Mouse (Mus musculus) MEL-GATA-1-ER (cell line): ENCODE measurements around the gene Il1rl1.
A peak's percentile ranks its signal among the peaks of the same experiment; 100 is the strongest.

Experiments used
- DNase-seq: peaks from one replicate; pipeline ENCODE4 v3.0.0-alpha.2; 2012; ENCODE audit warnings: low read depth; ENCODE audit errors: extremely low read depth

The Il1rl1 gene

GRCm38 (mm10) chr1:40435936-40436335 lies 6.6 kb downstream of the Il1rl1 start:
- DNase-seq, result no peak

- peak; percentile 69 for DNase-seq
These were observed 8.0 kb downstream of the Il1rl1 start for GRCm38 (mm10) chr1:40437340-40437739.

GRCm38 (mm10) chr1:40439504-40439903 lies 10.1 kb downstream of the Il1rl1 start:
- DNase-seq, result no peak

DNA sequence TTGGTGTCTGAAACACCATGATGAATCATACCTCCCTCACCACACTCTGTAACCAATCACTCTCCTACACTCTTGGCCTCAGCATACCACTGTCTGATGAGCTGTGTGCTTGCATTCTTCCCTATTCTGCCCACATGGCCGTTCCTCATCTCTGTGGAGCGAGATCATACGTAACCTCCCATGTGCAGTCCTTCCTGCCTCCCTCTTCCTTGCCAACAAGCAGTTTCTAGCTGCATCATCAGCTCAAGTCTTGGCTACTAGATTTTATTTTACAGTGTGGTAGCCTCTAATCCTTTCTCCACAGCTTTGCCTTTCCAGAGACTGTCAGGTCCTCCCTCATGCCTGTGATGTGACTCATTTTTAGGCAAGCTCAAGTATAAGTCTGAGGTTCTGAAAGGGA lies 15.4 kb downstream of the Il1rl1 start:
- no peak for DNase-seq

DNA sequence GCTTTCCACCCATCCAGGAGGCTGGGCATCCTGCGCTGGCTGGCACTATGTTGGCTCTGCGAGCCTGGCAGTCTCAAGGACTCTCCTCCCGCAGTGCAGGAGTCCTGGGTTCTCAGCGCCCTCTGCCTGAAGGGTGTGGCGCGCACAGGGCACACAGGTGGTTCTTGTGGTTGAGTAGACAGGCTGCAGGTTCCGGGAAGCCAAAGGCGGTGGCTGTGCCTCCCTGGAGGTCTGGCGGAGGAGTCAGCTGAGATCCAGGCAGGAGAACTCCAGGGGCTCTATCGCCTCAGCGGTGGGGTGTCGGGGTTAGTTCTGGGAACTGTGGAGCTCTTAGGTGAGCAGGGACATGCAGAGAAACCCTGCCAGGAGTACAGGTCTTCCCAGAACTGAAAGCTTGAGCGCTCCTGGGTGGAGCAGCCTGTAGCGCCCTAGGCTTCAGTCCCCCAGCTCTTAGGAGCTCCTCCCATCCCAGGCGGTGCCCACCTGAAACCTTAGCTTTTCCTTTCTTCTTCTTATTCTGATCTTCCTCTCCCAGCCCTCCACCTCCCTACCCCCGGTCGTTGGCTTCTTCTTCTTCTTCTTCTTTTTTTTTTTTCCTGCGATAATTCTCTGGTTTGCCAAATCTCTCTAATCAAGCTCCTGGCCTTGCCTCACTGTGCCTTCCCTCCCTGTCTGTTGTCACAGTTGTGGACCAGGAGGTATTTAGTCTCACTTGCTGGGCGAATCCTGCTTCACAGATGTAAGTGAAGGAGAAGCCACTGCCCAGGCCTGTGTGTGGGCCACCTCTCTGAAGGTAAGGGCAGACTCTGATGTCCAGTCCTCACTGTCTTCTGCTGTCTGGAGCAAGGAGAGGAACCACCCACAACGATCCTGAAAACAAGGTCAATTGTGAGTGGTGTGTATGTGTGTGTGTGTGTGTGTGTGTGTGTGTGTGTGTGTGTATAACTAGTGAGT lies 36.4 kb downstream of the Il1rl1 start, which contains the start of gene Il18r1:
TSS of gene Il18r1 (plus strand) at position 76 of the 954 bp plus-strand sequence.
- DNase-seq, result no peak

DNA sequence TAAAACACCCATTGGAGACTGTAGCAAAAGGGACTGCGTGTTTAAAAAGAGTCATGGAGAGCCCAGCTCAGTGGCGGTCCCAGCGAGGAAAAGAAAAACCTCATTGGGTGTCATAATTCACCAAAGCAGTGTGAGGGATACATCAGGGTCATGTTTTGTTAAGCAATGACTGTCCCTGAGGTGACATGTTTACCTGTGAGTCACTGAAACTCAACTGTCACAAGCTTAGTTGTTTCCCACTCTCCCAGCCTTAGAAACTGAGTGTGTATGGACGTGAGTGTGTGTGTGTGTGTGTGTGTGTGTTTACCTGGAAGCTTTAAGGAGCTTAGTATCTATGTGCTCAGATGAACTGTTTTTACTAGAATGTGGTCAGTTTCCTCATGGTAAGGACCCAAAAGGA lies 37.9 kb downstream of the Il1rl1 start:
- no peak for DNase-seq

DNA sequence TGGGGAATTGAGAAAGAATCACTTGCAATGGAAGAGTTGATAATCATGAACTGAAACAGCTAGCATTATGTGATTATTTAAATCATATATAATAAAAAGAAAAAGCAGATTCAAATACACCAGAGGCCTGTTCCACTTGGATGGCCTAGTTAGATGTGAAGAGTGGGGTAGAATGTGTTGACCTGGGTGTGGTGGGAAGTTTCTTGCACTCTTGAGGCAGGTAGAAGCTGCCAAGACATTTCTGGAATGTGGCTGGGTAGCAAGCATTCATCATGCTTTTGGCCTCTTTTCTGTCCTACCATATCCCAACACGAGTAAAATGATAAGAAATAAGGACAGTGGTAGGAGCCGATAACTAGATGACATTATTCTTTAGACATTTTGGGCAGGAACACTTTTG lies 39.4 kb downstream of the Il1rl1 start:
- DNase-seq, result no peak

DNA sequence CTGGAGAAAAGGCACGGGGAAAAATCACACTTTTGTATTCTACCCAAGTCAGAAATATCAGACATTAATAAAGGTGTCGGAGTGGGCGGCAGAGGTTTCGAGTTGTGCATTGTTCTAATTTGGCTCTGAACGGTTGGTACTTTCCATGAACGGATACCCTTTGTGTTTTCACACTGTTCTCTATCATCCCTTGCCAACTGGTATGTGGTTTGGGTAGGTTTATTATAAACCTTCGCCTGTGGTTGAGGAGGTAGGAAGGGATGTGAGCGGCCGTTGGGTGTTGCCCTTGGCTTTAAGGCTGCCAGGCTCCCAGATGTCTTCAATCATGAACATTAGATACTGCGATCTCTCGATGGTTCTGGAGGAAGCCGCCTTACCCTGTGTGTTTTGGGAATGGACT lies 40.5 kb downstream of the Il1rl1 start:
- no peak for DNase-seq

GRCm38 (mm10) chr1:40472401-40472800 lies 43.0 kb downstream of the Il1rl1 start:
- no peak for DNase-seq

GRCm38 (mm10) chr1:40473640-40474039 lies 44.3 kb downstream of the Il1rl1 start:
- peak; percentile 13 for DNase-seq

DNA sequence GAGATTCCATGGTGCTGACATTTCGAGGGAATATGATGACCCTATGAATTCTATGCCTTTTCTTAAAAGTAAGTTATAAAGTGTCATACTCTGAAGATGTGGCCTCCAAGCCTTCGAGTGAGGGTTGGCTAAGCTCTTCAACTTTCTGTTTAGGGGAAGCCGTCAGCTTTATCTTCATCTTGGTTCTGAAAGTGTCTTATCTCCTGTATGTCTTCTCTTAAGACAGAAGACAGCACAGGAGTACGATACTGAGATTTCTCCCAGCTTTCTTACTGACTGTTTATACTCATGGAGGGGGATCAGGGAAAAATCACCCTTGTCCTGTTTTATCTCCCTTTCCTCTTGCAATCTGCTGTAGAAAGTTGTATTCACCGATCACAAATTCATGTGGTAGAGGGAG lies 45.0 kb downstream of the Il1rl1 start:
- no peak for DNase-seq

GRCm38 (mm10) chr1:40475697-40476096 lies 46.3 kb downstream of the Il1rl1 start:
- DNase-seq, result no peak

DNA sequence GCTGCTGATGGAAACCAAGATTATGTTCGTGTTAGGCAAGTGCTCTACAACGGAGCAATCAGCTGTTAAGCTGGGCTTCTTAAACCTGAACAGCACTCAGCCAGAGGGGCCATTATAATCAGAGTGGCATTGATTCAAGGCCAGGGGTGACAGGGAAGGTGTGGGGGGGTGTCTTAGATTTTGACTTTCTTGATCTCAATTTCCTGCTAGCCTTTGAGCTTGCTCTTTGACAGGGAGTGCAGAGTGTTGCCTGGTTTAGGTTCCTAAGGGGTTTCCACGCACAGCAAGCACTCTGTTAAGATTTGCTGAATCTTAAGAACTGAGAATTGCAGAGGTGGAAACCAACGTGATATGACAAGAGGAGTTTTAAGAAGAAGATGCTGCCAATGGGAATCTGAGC lies 47.4 kb downstream of the Il1rl1 start:
- no peak for DNase-seq

GRCm38 (mm10) chr1:40479505-40479923 lies 50.1 kb downstream of the Il1rl1 start:
- no peak for DNase-seq

DNA sequence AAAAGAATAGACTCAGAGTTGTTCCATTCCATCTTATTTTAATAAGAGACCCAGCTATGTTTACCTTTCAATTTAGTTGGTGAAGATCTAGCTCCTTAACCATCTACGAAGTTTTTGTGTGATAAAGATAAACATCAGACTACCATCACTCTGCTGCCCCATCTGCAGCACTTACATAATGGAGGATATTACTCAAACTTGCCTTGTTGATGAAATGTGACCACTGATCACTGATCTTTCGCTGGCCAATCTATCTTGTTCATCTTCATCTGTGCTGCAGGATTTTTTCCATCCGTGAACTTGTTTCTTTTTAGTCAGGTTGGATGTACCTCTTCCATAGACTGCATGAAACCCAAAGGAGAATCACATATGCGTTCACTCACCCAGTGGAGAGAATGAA lies 65.2 kb downstream of the Il1rl1 start:
- DNase-seq, result no peak

DNA sequence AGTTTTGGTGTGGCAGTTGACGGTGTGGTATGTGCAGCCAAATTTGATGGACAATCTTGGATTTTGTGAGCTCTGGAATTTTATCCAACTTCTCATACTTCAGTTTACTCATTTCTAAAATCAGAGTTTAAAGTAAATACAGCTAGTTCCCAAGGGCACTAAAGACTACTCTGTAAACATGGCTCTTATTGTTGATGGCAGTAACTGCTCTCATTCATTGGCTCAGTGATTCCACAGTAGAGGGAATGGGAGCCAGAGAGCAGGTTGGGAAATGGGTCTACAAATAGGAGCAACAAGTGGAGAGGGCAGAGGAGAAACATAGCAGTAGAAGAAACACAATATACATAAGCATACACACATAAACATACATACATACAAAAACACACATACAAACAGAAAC lies 70.3 kb downstream of the Il1rl1 start:
- DNase-seq, result no peak

DNA sequence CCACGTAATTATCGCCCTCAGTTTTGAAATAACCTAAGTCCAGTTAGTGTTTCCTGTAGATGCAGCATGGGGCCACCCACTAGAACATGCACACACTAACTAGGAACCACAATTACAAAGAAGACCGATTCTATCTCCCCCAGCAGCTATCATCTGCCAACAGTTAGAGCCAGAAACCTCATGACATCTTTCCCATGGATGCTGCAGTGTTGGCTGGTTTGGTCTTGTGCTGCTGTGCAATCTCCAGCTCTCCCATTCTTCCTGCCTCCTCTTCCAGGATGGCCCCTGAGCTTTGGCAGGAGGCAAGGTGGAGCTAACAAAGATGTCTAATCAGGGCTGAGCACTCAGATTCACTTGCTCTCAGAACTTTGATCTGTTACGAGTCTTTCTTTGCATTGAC lies 71.8 kb downstream of the Il1rl1 start:
- DNase-seq, result no peak

GRCm38 (mm10) chr1:40501546-40502398 lies 72.4 kb downstream of the Il1rl1 start:
- DNase-seq, result no peak

DNA sequence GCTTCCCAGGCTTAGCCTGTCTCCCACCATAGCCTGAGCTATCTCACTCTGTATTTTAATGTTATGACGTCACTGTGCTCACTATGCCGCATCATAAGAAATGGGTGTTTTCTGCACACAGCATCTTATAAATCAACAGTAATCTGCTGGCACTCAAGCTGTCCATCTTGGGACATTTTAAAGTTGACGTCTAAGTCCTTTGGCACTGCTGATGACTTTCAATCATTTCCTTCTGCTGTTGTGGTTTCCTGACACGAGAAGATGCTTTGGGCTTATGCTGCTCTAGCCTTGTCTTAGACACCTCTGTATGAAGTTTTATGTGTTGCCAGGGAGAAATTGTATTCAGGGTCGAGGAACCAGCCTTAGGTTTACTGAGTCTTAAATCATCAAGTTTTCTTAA lies 75.2 kb downstream of the Il1rl1 start:
- no peak for DNase-seq
